Comparison of ENCODE assay signal across 8 mouse cellular contexts in genomic region chr10:42762670-42763058, GRCm38 (mm10). TPM values are rescaled to one million over a fixed set of nuclear protein-coding genes. Genes with fewer than 3 reads are reported as not detected.
DNase-seq lines count a peak whose midpoint lies in the region; ATAC-seq and TF ChIP-seq lines count a peak whose summit lies in the region.

No protein-coding gene starts in this region.

- no peak for ATAC-seq in kidney, embryonic 16.5 days (ENCODE audit: low FRiP score, low TSS enrichment)
- ATAC-seq in hindbrain, embryonic 14.5 days (ENCODE audit: low FRiP score): no peak
- no peak for ATAC-seq in midbrain, postnatal 0 days (ENCODE audit: low FRiP score)

- no peak for TF ChIP-seq CTCF in midbrain, postnatal 0 days (IDR thresholded peaks at IDR 0.05)

- peak overlapping the region; percentile 93 for H3K9ac ChIP-seq in kidney, embryonic 16.5 days (replicated peaks; ENCODE audit: low read length)
- H3K9ac ChIP-seq in hindbrain, embryonic 14.5 days: peak overlapping the region; percentile 93
- peak overlapping the region; percentile 81 for H3K9ac ChIP-seq in midbrain, postnatal 0 days (replicated peaks; ENCODE audit: low read length, poor library complexity, severe bottlenecking)

- under 1% methylated on average over 6 of the region's 6 CpGs for WGBS in kidney, embryonic 16.5 days
- WGBS in hindbrain, embryonic 14.5 days: 1% methylated on average over 6 of the region's 6 CpGs
- under 1% methylated on average over 6 of the region's 6 CpGs for WGBS in midbrain, postnatal 0 days

- H3K9me3 ChIP-seq in kidney, embryonic 16.5 days (ENCODE audit: low read length): no peaks in the 10 kb centered on the region
- no peaks in the 10 kb centered on the region for H3K9me3 ChIP-seq in hindbrain, embryonic 14.5 days (ENCODE audit: control insufficient read depth, low read length)
- no peaks in the 10 kb centered on the region for H3K9me3 ChIP-seq in midbrain, postnatal 0 days (ENCODE audit: low read length)

- no peak for DNase-seq in kidney, adult 8-10 months
- DNase-seq in brain, adult 2 months (ENCODE audit: low read depth, low spot score): peak; percentile 52
- DNase-seq in hindbrain, embryonic 14.5 days (ENCODE audit: low spot score): no peak
- DNase-seq in midbrain, postnatal 0 days (ENCODE audit: low spot score): peak; percentile 2
- DNase-seq in adrenal gland, postnatal 4 days (ENCODE audit: low spot score in 2 of 2): no peak
- DNase-seq in urinary bladder, postnatal 14 days (ENCODE audit: low spot score): no peak
- DNase-seq in embryo, embryonic 10.5 days (ENCODE audit: low spot score): no peak

- H3K27ac ChIP-seq in kidney, embryonic 16.5 days (ENCODE audit: low read length): peak overlapping the region; percentile 91
- H3K27ac ChIP-seq in hindbrain, embryonic 14.5 days: peak overlapping the region; percentile 96
- no peak overlapping the region for H3K27ac ChIP-seq in midbrain, postnatal 0 days (ENCODE audit: low read depth, low read length)

- peak overlapping the region; percentile 91 for H3K4me3 ChIP-seq in kidney, embryonic 16.5 days (ENCODE audit: low read length)
- peak overlapping the region; percentile 98 for H3K4me3 ChIP-seq in hindbrain, embryonic 14.5 days (replicated peaks; ENCODE audit: low read length)
- H3K4me3 ChIP-seq in midbrain, postnatal 0 days (ENCODE audit: low read depth, low read length): peak overlapping the region; percentile 72

- H3K4me2 ChIP-seq in kidney, embryonic 16.5 days (replicated peaks; ENCODE audit: low read depth, low read length): peak overlapping the region; percentile 83
- peak overlapping the region; percentile 91 for H3K4me2 ChIP-seq in hindbrain, embryonic 14.5 days (replicated peaks)
- H3K4me2 ChIP-seq in midbrain, postnatal 0 days (ENCODE audit: low read depth, low read length, poor library complexity, severe bottlenecking): peak overlapping the region; percentile 76

- no peaks in the 10 kb centered on the region for H3K36me3 ChIP-seq in kidney, embryonic 16.5 days (ENCODE audit: insufficient read depth, low read length)
- no peaks in the 10 kb centered on the region for H3K36me3 ChIP-seq in hindbrain, embryonic 14.5 days (replicated peaks; ENCODE audit: control insufficient read depth, insufficient read depth)
- H3K36me3 ChIP-seq in midbrain, postnatal 0 days (ENCODE audit: insufficient read depth, low read length): no peaks in the 10 kb centered on the region

- H3K4me1 ChIP-seq in kidney, embryonic 16.5 days (ENCODE audit: insufficient read depth, low read length): peaks cover 28% of the 10 kb centered on the region
- peaks cover 25% of the 10 kb centered on the region for H3K4me1 ChIP-seq in hindbrain, embryonic 14.5 days (replicated peaks; ENCODE audit: control insufficient read depth, insufficient read depth, low read length)
- peaks cover 7% of the 10 kb centered on the region for H3K4me1 ChIP-seq in midbrain, postnatal 0 days (ENCODE audit: insufficient read depth, low read length)

- no peaks in the 10 kb centered on the region for H3K27me3 ChIP-seq in kidney, embryonic 16.5 days (ENCODE audit: insufficient read depth, low read length)
- no peaks in the 10 kb centered on the region for H3K27me3 ChIP-seq in hindbrain, embryonic 14.5 days (ENCODE audit: control insufficient read depth, insufficient read depth, low read length)
- H3K27me3 ChIP-seq in midbrain, postnatal 0 days (ENCODE audit: insufficient read depth, low read length): no peaks in the 10 kb centered on the region

RNA-seq across cellular contexts. Expression of gene Sec63, which starts 1.4 kb away (rescaled TPM):
- 29.1 and 29.9 TPM in 2 replicates for polyA plus RNA-seq in kidney, embryonic 16.5 days (2015; fragmentation: Nextera tagmentation; extraction: Ambion mirVana)
- polyA plus RNA-seq in hindbrain, embryonic 14.5 days (2014; fragmentation: Nextera tagmentation; extraction: Ambion mirVana): 17.2 and 17.6 TPM in 2 replicates
- 16.9 and 24.8 TPM in 2 replicates for total RNA-seq in midbrain, postnatal 0 days (2014; rRNA removed)
- 10.3 and 11.5 TPM in 2 replicates for polyA plus RNA-seq in midbrain, postnatal 0 days (2015; fragmentation: Nextera tagmentation; extraction: Ambion mirVana)
- total RNA-seq in adrenal gland, postnatal 4 days (2021): 10 to 100 TPM; 57.4 to 60.0 TPM

Comparison
In these comparisons a context has a peak if more than half of its experiments do, and no peak if none do; other contexts are left out.
1. DNase-seq: peak in brain, adult 2 months (single experiment) and midbrain, postnatal 0 days (single experiment); none in kidney, adult 8-10 months (0 of 2), hindbrain, embryonic 14.5 days (single experiment), adrenal gland, postnatal 4 days (0 of 2), urinary bladder, postnatal 14 days (single experiment) and embryo, embryonic 10.5 days (single experiment).
2. Peak in every context shown above with its lines, with median percentiles within 50 percentile points of each other: H3K4me2 ChIP-seq, H3K4me3 ChIP-seq and H3K9ac ChIP-seq.